Mouse (Mus musculus) left cerebral cortex, adult 2 months (tissue): Measurements from ENCODE around the gene Nedd8. TPM values are rescaled to one million over a fixed set of nuclear protein-coding genes. Genes with fewer than 3 reads are reported as not detected.
A peak's percentile ranks its signal among the peaks of the same experiment; 100 is the strongest.

ENCODE experiments used
- DNase-seq, 2 experiments: peaks; one replicate each; pipeline ENCODE4 v3.0.0; 2021 to 2022; ENCODE audit warnings: low spot score in 2 of 2, mixed read lengths in 1 of 2; ENCODE audit errors: extremely low spot score in 1 of 2
- H3K27ac ChIP-seq: fragments of 200-600 bp; 2 replicates; pipeline ENCODE4 v1.8.1; 2022
- H3K4me3 ChIP-seq: fragments of 200-600 bp; 2 replicates; pipeline ENCODE4 v1.8.1; 2022
- CTCF ChIP-seq: fragments of 200-600 bp; IDR thresholded peaks from 2 replicates; pipeline ENCODE4 v1.8.1; 2022; ENCODE audit warnings: antibody characterized with exemption, mild to moderate bottlenecking, moderate library complexity
- intact Hi-C: fragments of 180-260 bp; cut with DNase I; formaldehyde crosslinking; loops from one replicate; pipeline ENCODE4 v1.15.1; 2025
- total RNA-seq, 2 experiments: library from RNA; stranded (reverse); gene quantifications; 2 replicates each; pipeline ENCODE4 v1.2.3; 2021

Nedd8 gene
- total RNA-seq, 2 experiments from 2014 or later = 294 to 309 TPM

DNA sequence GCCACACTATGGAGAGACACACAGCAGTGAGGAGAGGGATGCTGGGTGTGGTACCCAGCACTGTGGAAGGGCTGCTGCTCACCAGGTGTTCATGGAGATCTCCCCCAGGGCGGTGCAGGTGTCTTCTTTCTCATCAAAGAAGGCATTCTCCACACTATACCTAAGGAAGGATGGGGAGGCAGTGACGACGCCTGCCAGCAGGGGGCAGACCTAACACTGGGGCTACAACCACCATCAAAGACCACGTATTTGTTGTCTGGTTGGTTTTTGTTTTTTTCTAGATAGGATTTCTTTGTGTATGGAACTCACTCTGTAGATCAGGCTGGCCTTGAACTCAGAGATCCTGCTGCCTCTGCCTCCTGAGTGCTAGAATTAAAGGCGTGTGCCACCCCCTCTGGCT lies 42.6 kb downstream of the Nedd8 start:
- peak; percentile 79 for TF ChIP-seq CTCF
- peak in 1 of 2 experiments; percentile 33 for DNase-seq
- H3K4me3 ChIP-seq = no peak overlapping the region
- intact Hi-C loops = no loop called here
- no peak overlapping the region for H3K27ac ChIP-seq

DNA sequence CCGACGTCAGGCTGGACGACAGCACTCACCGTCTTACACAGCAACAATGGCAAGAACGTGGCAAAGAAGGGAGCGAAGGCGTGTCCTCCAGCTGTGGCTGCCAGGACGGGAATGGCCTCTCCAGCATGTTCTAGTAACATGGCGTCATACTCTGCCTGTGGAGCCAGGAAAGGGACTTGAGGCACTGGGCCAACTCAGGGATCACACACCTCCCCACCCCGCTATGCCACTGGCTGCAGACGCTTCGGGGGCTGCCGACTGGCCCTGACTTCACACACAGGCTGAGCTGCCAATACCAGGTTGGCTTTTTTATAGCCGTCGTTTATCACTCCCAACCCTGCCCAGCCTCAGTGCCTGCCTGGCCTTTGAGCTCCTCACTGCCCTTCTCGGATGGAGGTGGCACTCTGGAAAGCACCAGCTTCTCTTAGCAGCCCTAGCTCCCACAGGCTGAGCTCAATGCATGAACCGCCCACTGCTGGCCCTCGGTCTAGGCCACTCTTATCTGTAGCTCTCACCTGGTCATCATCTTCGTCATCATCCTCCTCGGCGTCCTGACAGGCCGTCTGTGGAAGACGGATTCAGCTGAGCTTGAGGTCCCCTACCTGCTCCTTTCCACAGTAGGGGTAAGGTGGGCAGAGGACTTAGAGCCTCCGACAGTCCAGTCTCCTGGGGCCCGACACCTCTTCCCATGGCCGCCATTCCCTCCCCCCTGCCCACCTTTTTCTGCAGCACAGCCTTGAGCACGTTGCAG lies 43.7 kb downstream of the Nedd8 start:
- no peak for DNase-seq
- H3K4me3 ChIP-seq = no peak overlapping the region
- no peak overlapping the region for H3K27ac ChIP-seq
- intact Hi-C loops = no loop called here
- no peak for TF ChIP-seq CTCF

DNA sequence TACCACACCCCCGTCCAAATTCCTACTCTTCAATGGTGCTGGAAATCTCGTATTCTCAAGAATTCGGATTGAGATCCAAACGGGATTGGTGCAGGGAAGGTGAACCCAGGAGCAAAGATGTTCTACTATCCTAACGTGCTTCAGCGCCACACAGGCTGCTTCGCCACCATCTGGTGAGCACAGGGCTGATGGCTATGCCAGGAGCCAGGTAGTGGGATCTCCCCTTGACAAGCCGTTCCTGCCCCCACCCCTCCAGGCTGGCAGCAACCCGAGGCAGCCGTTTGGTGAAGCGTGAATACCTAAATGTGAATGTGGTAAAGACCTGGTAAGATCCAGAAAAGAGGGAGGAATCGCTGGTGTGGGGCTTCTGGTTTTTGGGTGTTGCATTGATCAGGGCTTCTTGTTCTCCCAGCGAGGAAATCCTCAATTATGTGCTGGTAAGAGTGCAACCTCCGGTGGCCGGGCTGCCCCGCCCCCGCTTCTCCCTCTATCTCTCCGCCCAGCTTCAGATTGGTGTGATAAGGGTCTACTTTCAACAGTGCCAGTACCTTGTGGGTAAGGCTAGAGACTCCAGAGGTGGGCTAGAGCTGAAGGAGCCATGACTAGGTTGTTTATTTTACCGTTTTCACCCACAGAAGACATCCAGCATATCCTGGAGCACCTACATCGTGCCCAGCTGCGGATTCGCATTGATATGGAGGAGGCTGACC lies 53.3 kb downstream of the Nedd8 start:
- H3K4me3 ChIP-seq = no peak overlapping the region
- no peak overlapping the region for H3K27ac ChIP-seq
- no peak for TF ChIP-seq CTCF
- no peak for DNase-seq
- intact Hi-C loops = no loop called here

DNA sequence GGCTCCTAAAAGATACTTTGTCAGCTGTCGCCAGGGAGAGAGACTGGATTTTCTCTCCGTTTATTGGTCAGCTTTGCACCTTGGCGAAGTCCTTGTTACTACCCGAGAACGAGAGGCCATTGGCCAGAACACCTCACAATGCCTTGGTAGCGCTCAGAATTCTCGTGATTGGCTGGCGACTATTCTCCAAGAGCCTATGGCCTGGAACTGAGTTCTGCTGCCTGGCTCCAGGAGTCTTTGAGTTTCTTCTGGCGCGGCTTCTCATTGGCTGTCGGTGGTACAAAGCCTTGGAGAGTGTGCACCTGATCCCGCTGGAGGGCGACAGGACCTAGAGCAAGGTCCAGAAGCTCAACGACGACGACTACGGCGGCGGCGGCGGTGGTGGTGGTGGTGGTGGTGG lies 54.1 kb downstream of the Nedd8 start, which contains the start of gene Rec8:
TSS of gene Rec8 (plus strand) at position 216 of the 400 bp plus-strand sequence.
- no peak for DNase-seq
- Histone ChIP-seq H3K4me3 (no peak within 1 kb of the TSS), H3K27ac (no peak within 1 kb of the TSS)
- TF ChIP-seq CTCF = no peak
- intact Hi-C loops = no loop called here

DNA sequence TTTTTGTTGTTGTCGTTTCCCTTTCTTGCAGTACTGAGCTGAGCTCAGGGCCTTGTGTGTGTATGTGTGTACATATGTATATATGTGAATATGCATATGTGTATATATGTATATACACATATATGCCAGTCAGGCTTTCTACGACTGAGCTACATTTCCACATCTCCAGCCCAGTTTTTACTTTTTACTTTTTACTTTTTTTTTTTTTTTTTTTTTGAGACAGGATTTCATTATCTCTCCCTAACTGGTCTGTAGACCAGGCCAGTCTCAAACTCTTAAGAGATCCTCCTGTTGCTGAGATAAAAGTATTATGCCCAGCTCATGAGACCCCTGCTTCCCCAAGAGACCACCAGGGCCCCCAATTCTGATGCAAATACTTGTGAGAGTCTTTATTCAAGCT lies 55.1 kb downstream of the Nedd8 start:
- H3K4me3 ChIP-seq = no peak overlapping the region
- no peak for TF ChIP-seq CTCF
- DNase-seq = no peak
- H3K27ac ChIP-seq = no peak overlapping the region
- intact Hi-C loops = no loop called here

DNA sequence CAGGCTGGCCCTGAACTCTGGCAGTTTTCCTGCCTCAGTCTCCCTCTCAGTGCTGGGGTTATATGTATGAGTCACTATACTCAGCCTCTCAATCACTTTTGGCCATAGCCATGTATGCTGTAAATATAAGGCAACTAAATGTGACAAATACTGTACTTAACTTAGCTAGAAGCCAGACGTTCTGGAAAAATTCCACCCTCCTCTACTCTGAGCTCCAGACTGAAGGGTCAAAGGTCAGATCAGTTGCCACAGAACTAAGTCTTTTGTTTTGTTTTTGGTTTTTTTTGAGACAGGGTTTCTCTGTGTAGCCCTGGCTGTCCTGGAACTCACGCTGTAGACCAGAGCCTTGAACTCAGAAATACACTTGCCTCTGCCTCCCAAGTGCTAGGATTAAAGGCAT lies 56.0 kb downstream of the Nedd8 start:
- no peak for DNase-seq
- no peak overlapping the region for H3K27ac ChIP-seq
- intact Hi-C loops = no loop called here
- no peak overlapping the region for H3K4me3 ChIP-seq
- no peak for TF ChIP-seq CTCF

DNA sequence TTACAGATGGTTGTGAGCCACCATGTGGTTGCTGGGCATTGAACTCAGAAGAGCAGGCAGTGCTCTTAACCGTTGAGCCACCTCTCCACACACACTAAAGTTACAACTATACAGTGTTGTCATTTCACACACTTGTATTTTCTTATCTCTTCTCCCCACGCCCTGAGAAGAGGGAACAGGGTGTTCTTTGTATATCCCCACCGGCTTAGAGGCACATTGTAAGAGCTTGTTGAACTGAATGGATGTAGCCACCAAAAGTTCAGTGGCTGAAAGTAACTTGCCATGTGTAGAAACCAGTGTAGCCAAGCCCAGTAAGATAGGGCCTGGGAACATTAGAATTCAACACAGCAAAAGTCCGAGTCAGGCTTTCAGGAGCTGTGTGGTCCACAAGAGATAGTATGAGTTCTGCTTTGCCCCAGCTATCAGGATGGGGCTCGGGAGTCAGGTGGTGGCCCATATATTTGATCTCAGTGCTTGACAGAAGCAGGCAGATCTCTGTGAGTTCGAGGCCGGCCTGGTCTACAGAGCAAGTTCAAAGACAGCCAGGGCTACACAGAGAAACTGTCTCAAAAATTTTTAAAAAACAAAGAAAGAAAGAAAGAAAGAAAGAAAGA lies 57.3 kb downstream of the Nedd8 start:
- Histone ChIP-seq H3K27ac (no peak overlapping the region), H3K4me3 (no peak overlapping the region)
- TF ChIP-seq CTCF = no peak
- no peak for DNase-seq
- intact Hi-C loops = no loop called here

DNA sequence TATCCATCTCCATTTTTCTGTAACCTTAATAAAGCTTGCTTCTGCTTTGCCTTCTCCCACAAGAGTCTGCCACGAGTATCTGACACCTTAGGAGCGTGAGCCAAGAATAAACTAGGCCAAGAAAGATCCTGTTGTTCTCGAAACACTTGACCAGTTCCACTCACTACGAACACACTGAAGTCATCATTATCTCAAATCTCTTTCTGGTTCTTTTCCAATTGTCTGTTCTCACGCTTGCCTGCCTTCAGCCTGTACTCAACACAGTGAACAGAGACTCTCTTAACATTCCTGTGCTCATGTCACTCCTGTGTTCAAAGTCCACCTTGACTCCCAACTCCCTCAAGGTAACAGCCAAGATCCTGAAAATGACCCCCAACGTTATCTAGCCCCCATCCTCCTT lies 58.6 kb downstream of the Nedd8 start:
- TF ChIP-seq CTCF = no peak

More for the DNA sequence above, 58.6 kb downstream of the Nedd8 start:
- no peak for DNase-seq
- intact Hi-C loops = no loop called here
- Histone ChIP-seq H3K27ac (no peak overlapping the region), H3K4me3 (no peak overlapping the region)

Other genes with a start within 250 kb of the Nedd8 start
- gene Dhrs4, start 193.4 kb downstream of the Nedd8 start, total RNA-seq = 10 to 100 TPM; 16.8 to 20.4 TPM
- gene Carmil3, start 181.5 kb downstream of the Nedd8 start, total RNA-seq = 10 to 100 TPM; 48.6 to 55.8 TPM
- 100 to 1,000 TPM; 209 to 225 TPM for gene Cpne6, start 161.7 kb downstream of the Nedd8 start, total RNA-seq
- gene Nrl, start 147.1 kb downstream of the Nedd8 start, total RNA-seq = under 1 TPM; 0.29 to 0.84 TPM
- gene Pck2, start 131.9 kb downstream of the Nedd8 start, total RNA-seq = 10 to 100 TPM; 31.1 to 36.0 TPM
- 10 to 100 TPM; 76.8 to 80.8 TPM for gene Dcaf11, start 112.1 kb downstream of the Nedd8 start, total RNA-seq
- 1 to 10 TPM in 1 of 2 experiments, under 1 TPM in 1; 0.86 to 1.8 TPM for gene A730061H03Rik, start 111.7 kb downstream of the Nedd8 start, total RNA-seq
- not detected for gene Fitm1, start 96.5 kb downstream of the Nedd8 start, total RNA-seq
- gene Psme1, start 94.0 kb downstream of the Nedd8 start, total RNA-seq = 10 to 100 TPM; 46.8 to 51.6 TPM
- gene Emc9, start 86.8 kb downstream of the Nedd8 start, total RNA-seq = 10 to 100 TPM; 49.8 to 50.3 TPM
- 10 to 100 TPM; 46.0 to 60.3 TPM for gene Psme2, start 81.0 kb downstream of the Nedd8 start, total RNA-seq
- gene Rnf31, start 80.4 kb downstream of the Nedd8 start, total RNA-seq = 10 to 100 TPM; 40.9 to 43.4 TPM
- 10 to 100 TPM; 13.0 to 16.4 TPM for gene Irf9, start 68.6 kb downstream of the Nedd8 start, total RNA-seq
- 1 to 10 TPM; 2.7 to 2.8 TPM for gene Rec8, start 54.1 kb downstream of the Nedd8 start, total RNA-seq
- 100 to 1,000 TPM; 118 to 130 TPM for gene Ipo4, start 36.2 kb downstream of the Nedd8 start, total RNA-seq
- 1 to 10 TPM; 3.5 to 6.1 TPM for gene Gm49378, start 34.2 kb downstream of the Nedd8 start, total RNA-seq
- gene Tm9sf1, start 28.3 kb downstream of the Nedd8 start, total RNA-seq = 10 to 100 TPM; 37.8 to 41.0 TPM
- gene Tssk4, start 21.9 kb downstream of the Nedd8 start, total RNA-seq = 1 to 10 TPM in 1 of 2 experiments, under 1 TPM in 1; 0.91 to 1.2 TPM
- gene Mdp1, start 11.6 kb downstream of the Nedd8 start, total RNA-seq = 10 to 100 TPM; 40.6 to 41.6 TPM
- 10 to 100 TPM; 21.1 to 23.2 TPM for gene Gmpr2, start 183 bp downstream of the Nedd8 start, total RNA-seq
- gene Tinf2, start 9.7 kb upstream of the Nedd8 start, total RNA-seq = 10 to 100 TPM; 14.1 to 16.3 TPM
- gene Tgm1, start 41.8 kb upstream of the Nedd8 start, total RNA-seq = not detected
- 10 to 100 TPM; 50.2 to 51.3 TPM for gene Rabggta, start 50.1 kb upstream of the Nedd8 start, total RNA-seq
- gene Dhrs1, start 73.6 kb upstream of the Nedd8 start, total RNA-seq = 10 to 100 TPM; 76.5 to 88.8 TPM
- gene Nop9, start 73.6 kb upstream of the Nedd8 start, total RNA-seq = 10 to 100 TPM in 1 of 2 experiments, 1 to 10 TPM in 1; 9.6 to 12.9 TPM
- gene Cideb, start 86.3 kb upstream of the Nedd8 start, total RNA-seq = 1 to 10 TPM; 2.5 to 2.7 TPM
- gene Ltb4r2, start 89.3 kb upstream of the Nedd8 start, total RNA-seq = under 1 TPM; 0.33 to 0.38 TPM
- under 1 TPM; 0.33 to 0.50 TPM for gene Ltb4r1, start 93.8 kb upstream of the Nedd8 start, total RNA-seq
- 1 to 10 TPM; 3.0 to 6.3 TPM for gene Adcy4, start 112.0 kb upstream of the Nedd8 start, total RNA-seq
- 1 to 10 TPM; 1.2 to 1.3 TPM for gene Ripk3, start 116.7 kb upstream of the Nedd8 start, total RNA-seq
- 1 to 10 TPM; 1.1 to 2.6 TPM for gene Nfatc4, start 151.0 kb upstream of the Nedd8 start, total RNA-seq
- 1 to 10 TPM; 6.4 to 8.4 TPM for gene Nynrin, start 181.9 kb upstream of the Nedd8 start, total RNA-seq
- gene Cbln3, start 212.3 kb upstream of the Nedd8 start, total RNA-seq = under 1 TPM; 0.20 to 0.26 TPM
- 10 to 100 TPM; 11.9 to 12.0 TPM for gene Khnyn, start 212.8 kb upstream of the Nedd8 start, total RNA-seq
- gene Sdr39u1, start 228.2 kb upstream of the Nedd8 start, total RNA-seq = 10 to 100 TPM; 91.3 to 96.9 TPM